Mouse (Mus musculus): ENCODE results near the gene Srbd1. TPM values are rescaled to one million over a fixed set of nuclear protein-coding genes. Genes with fewer than 3 reads are reported as not detected.

The Srbd1 gene
- polyA plus RNA-seq, 1 experiment: 12.0 TPM

- TF ChIP-seq CTCF (IDR thresholded peaks at IDR 0.05; ENCODE audit: borderline replicate concordance, extremely low read depth, insufficient read depth, insufficient read length) (no peak), POLR2A (IDR thresholded peaks at IDR 0.05; ENCODE audit: borderline replicate concordance, extremely low read depth, insufficient read depth, insufficient read length, poor library complexity, severe bottlenecking) (no peak)
- peak; percentile 56 for DNase-seq (ENCODE audit: low read depth)
Observed at GRCm38 (mm10) chr17:86168231-86168981, 23.4 kb upstream of the Srbd1 start.

GRCm38 (mm10) chr17:86167320-86168230 lies 22.6 kb upstream of the Srbd1 start, which contains the start of gene Prkce:
Gene Prkce, plus strand, starts transcription at chr17:86167785.
- TF ChIP-seq POLR2A (IDR thresholded peaks at IDR 0.05; ENCODE audit: borderline replicate concordance, extremely low read depth, insufficient read depth, insufficient read length, poor library complexity, severe bottlenecking): peak; percentile 38; the same call in 1 of the 2 replicates
- TF ChIP-seq CTCF (IDR thresholded peaks at IDR 0.05; ENCODE audit: borderline replicate concordance, extremely low read depth, insufficient read depth, insufficient read length): peak; percentile 37; the same call in 1 of the 2 replicates
- DNase-seq (ENCODE audit: low read depth): peak; percentile 95

GRCm38 (mm10) chr17:86166567-86167319 lies 21.8 kb upstream of the Srbd1 start:
- TF ChIP-seq CTCF (IDR thresholded peaks at IDR 0.05; ENCODE audit: borderline replicate concordance, extremely low read depth, insufficient read depth, insufficient read length) (no peak), POLR2A (IDR thresholded peaks at IDR 0.05; ENCODE audit: borderline replicate concordance, extremely low read depth, insufficient read depth, insufficient read length, poor library complexity, severe bottlenecking) (no peak)

GRCm38 (mm10) chr17:86166051-86166566 lies 21.1 kb upstream of the Srbd1 start:
- TF ChIP-seq CTCF (IDR thresholded peaks at IDR 0.05; ENCODE audit: borderline replicate concordance, extremely low read depth, insufficient read depth, insufficient read length): no peak
- no peak for TF ChIP-seq POLR2A (IDR thresholded peaks at IDR 0.05; ENCODE audit: borderline replicate concordance, extremely low read depth, insufficient read depth, insufficient read length, poor library complexity, severe bottlenecking)
- no peak for DNase-seq (ENCODE audit: low read depth)

More at GRCm38 (mm10) chr17:86166567-86167319, 21.8 kb upstream of the Srbd1 start:
- peak; percentile 82 for DNase-seq (ENCODE audit: low read depth)

- DNase-seq (ENCODE audit: low read depth): no peak
- no peak for TF ChIP-seq CTCF (IDR thresholded peaks at IDR 0.05; ENCODE audit: borderline replicate concordance, extremely low read depth, insufficient read depth, insufficient read length)
- no peak for TF ChIP-seq POLR2A (IDR thresholded peaks at IDR 0.05; ENCODE audit: borderline replicate concordance, extremely low read depth, insufficient read depth, insufficient read length, poor library complexity, severe bottlenecking)
Observed at GRCm38 (mm10) chr17:86164416-86164815, 19.4 kb upstream of the Srbd1 start.

GRCm38 (mm10) chr17:86162672-86163071 lies 17.7 kb upstream of the Srbd1 start:
- TF ChIP-seq POLR2A (IDR thresholded peaks at IDR 0.05; ENCODE audit: borderline replicate concordance, extremely low read depth, insufficient read depth, insufficient read length, poor library complexity, severe bottlenecking) (no peak), CTCF (IDR thresholded peaks at IDR 0.05; ENCODE audit: borderline replicate concordance, extremely low read depth, insufficient read depth, insufficient read length) (no peak)
- no peak for DNase-seq (ENCODE audit: low read depth)

- TF ChIP-seq CTCF (IDR thresholded peaks at IDR 0.05; ENCODE audit: borderline replicate concordance, extremely low read depth, insufficient read depth, insufficient read length) (no peak), POLR2A (IDR thresholded peaks at IDR 0.05; ENCODE audit: borderline replicate concordance, extremely low read depth, insufficient read depth, insufficient read length, poor library complexity, severe bottlenecking) (no peak)
- no peak for DNase-seq (ENCODE audit: low read depth)
Observed at GRCm38 (mm10) chr17:86156999-86157398, 12.0 kb upstream of the Srbd1 start.

GRCm38 (mm10) chr17:86150867-86151348 lies 5.9 kb upstream of the Srbd1 start:
- peak; percentile 97 for DNase-seq (ENCODE audit: low read depth)
- TF ChIP-seq CTCF (IDR thresholded peaks at IDR 0.05; ENCODE audit: borderline replicate concordance, extremely low read depth, insufficient read depth, insufficient read length): no peak
- TF ChIP-seq POLR2A (IDR thresholded peaks at IDR 0.05; ENCODE audit: borderline replicate concordance, extremely low read depth, insufficient read depth, insufficient read length, poor library complexity, severe bottlenecking): no peak

GRCm38 (mm10) chr17:86149726-86150125 lies 4.8 kb upstream of the Srbd1 start:
- DNase-seq (ENCODE audit: low read depth): no peak
- TF ChIP-seq CTCF (IDR thresholded peaks at IDR 0.05; ENCODE audit: borderline replicate concordance, extremely low read depth, insufficient read depth, insufficient read length) (no peak), POLR2A (IDR thresholded peaks at IDR 0.05; ENCODE audit: borderline replicate concordance, extremely low read depth, insufficient read depth, insufficient read length, poor library complexity, severe bottlenecking) (no peak)

GRCm38 (mm10) chr17:86144537-86145078 lies 367 bp downstream of the Srbd1 start:
- DNase-seq (ENCODE audit: low read depth): no peak
- no peak for TF ChIP-seq POLR2A (IDR thresholded peaks at IDR 0.05; ENCODE audit: borderline replicate concordance, extremely low read depth, insufficient read depth, insufficient read length, poor library complexity, severe bottlenecking)
- no peak for TF ChIP-seq CTCF (IDR thresholded peaks at IDR 0.05; ENCODE audit: borderline replicate concordance, extremely low read depth, insufficient read depth, insufficient read length)

All from brain, embryonic 14.5 days (tissue).